In genomic region chr1:153988297-153988696, GRCm38 (mm10) we compare ENCODE assay signal across 28 mouse cellular contexts.
A peak's percentile ranks its signal among the peaks of the same experiment; 100 is the strongest.
DNase-seq lines count a peak whose midpoint lies in the region; ATAC-seq and TF ChIP-seq lines count a peak whose summit lies in the region.
"Had no signal": no experiment of that assay in that cellular context is flagged by ENCODE, and none has a peak within 500 bp of the region (broad histone marks: within the 10 kb centered on the region; RNA-seq: fewer than 3 reads in every experiment).

No protein-coding gene starts in this region.

- intact Hi-C loops in heart, postnatal 10 days (cut with DNase I): no loop called here

- no peak overlapping the region for H3K4me3 ChIP-seq in kidney, embryonic 15.5 days (replicated peaks)
- no peak overlapping the region for H3K4me3 ChIP-seq in liver, embryonic 16.5 days (ENCODE audit: low read depth, low read length)
- H3K4me3 ChIP-seq in stomach, postnatal 0 days (ENCODE audit: low read depth, low read length): no peak overlapping the region
- no peak overlapping the region for H3K4me3 ChIP-seq in forebrain, embryonic 13.5 days
- H3K4me3 ChIP-seq: embryonic facial prominence, embryonic 10.5 days; embryonic facial prominence, embryonic 15.5 days; forebrain, embryonic 12.5 days; limb, embryonic 10.5 days; limb, embryonic 15.5 days; lung, embryonic 15.5 days; midbrain, embryonic 10.5 days; midbrain, embryonic 15.5 days had no signal

- H3K27me3 ChIP-seq in kidney, embryonic 15.5 days: no peaks in the 10 kb centered on the region
- no peaks in the 10 kb centered on the region for H3K27me3 ChIP-seq in liver, embryonic 16.5 days (ENCODE audit: control insufficient read depth, insufficient read depth, low read depth, low read length)
- no peaks in the 10 kb centered on the region for H3K27me3 ChIP-seq in stomach, postnatal 0 days (ENCODE audit: control insufficient read depth, insufficient read depth, low read length)
- H3K27me3 ChIP-seq in forebrain, embryonic 13.5 days: no peaks in the 10 kb centered on the region
- H3K27me3 ChIP-seq: embryonic facial prominence, embryonic 15.5 days; forebrain, embryonic 12.5 days; limb, embryonic 15.5 days; lung, embryonic 15.5 days; midbrain, embryonic 15.5 days had no signal

- TF ChIP-seq CTCF in stomach, postnatal 0 days (IDR thresholded peaks at IDR 0.05; ENCODE audit: low read depth): no peak

- no peak for ATAC-seq in kidney, embryonic 15.5 days (replicated peaks; ENCODE audit: low FRiP score)
- peak; percentile 66 for ATAC-seq in liver, embryonic 16.5 days (ENCODE audit: low read depth)
- peak; percentile 48; the same call in 1 of the 2 replicates for ATAC-seq in stomach, postnatal 0 days (ENCODE audit: low FRiP score, low TSS enrichment)
- ATAC-seq in forebrain, embryonic 13.5 days: no peak
- ATAC-seq: activated CD4-positive, CD25-positive, alpha-beta regulatory T cell, adult 4 months; hindbrain, postnatal 0 days; midbrain, embryonic 15.5 days had no signal

- H3K9ac ChIP-seq in kidney, embryonic 15.5 days: no peak overlapping the region
- H3K9ac ChIP-seq in liver, embryonic 16.5 days (ENCODE audit: low read depth, low read length): no peak overlapping the region
- no peak overlapping the region for H3K9ac ChIP-seq in stomach, postnatal 0 days (ENCODE audit: low read length)
- H3K9ac ChIP-seq in forebrain, embryonic 13.5 days: no peak overlapping the region
- H3K9ac ChIP-seq: embryonic facial prominence, embryonic 15.5 days; forebrain, embryonic 12.5 days; limb, embryonic 15.5 days; lung, embryonic 15.5 days; midbrain, embryonic 15.5 days had no signal

- no peaks in the 10 kb centered on the region for H3K36me3 ChIP-seq in kidney, embryonic 15.5 days
- no peaks in the 10 kb centered on the region for H3K36me3 ChIP-seq in liver, embryonic 16.5 days (ENCODE audit: control insufficient read depth, insufficient read depth)
- no peaks in the 10 kb centered on the region for H3K36me3 ChIP-seq in stomach, postnatal 0 days (ENCODE audit: control insufficient read depth, insufficient read depth, low read length)
- H3K36me3 ChIP-seq in forebrain, embryonic 13.5 days (ENCODE audit: poor library complexity, severe bottlenecking): no peaks in the 10 kb centered on the region
- H3K36me3 ChIP-seq: embryonic facial prominence, embryonic 10.5 days; embryonic facial prominence, embryonic 15.5 days; forebrain, embryonic 12.5 days; limb, embryonic 10.5 days; limb, embryonic 15.5 days; lung, embryonic 15.5 days; midbrain, embryonic 10.5 days; midbrain, embryonic 15.5 days had no signal

- 62% methylated on average over 1 of the region's 2 CpGs for WGBS in kidney, embryonic 15.5 days
- 29% methylated on average over 2 of the region's 2 CpGs for WGBS in liver, embryonic 16.5 days (ENCODE audit: insufficient replicate concordance)
- WGBS in stomach, postnatal 0 days: 52% methylated on average over 2 of the region's 2 CpGs
- 75% methylated on average over 2 of the region's 2 CpGs for WGBS in forebrain, embryonic 13.5 days

- peak; percentile 49 for DNase-seq in heart, adult 11 months
- DNase-seq in heart, postnatal 10 days: no peak
- DNase-seq in kidney, postnatal 36 days: peak; percentile 9 to 16
- DNase-seq in stomach, postnatal 0 days (ENCODE audit: low spot score): peak; percentile 29
- DNase-seq in spleen, postnatal 10 days (ENCODE audit: low spot score in 2 of 2): no peak
- DNase-seq: adrenal gland, adult 2 months; cerebellum, adult 2 months; cerebellum, postnatal 25 days; gastrocnemius, postnatal 25 days; heart, adult 18-20 months; layer of hippocampus, adult 9-11 months; right cerebral cortex, adult 18-20 months; spleen, adult 18-20 months; thymus, postnatal 14 days had no signal

- TF ChIP-seq EP300 in stomach, postnatal 0 days (optimal IDR thresholded peaks at IDR 0.05): no peak

- no peak overlapping the region for H3K4me2 ChIP-seq in kidney, embryonic 15.5 days
- H3K4me2 ChIP-seq in liver, embryonic 16.5 days (ENCODE audit: low read depth, low read length): no peak overlapping the region
- no peak overlapping the region for H3K4me2 ChIP-seq in stomach, postnatal 0 days (replicated peaks; ENCODE audit: low read depth)
- H3K4me2 ChIP-seq in forebrain, embryonic 13.5 days: no peak overlapping the region
- H3K4me2 ChIP-seq: embryonic facial prominence, embryonic 15.5 days; forebrain, embryonic 12.5 days; heart, embryonic 11.5 days; limb, embryonic 15.5 days; lung, embryonic 15.5 days; midbrain, embryonic 15.5 days had no signal

- H3K9me3 ChIP-seq in kidney, embryonic 15.5 days (replicated peaks): no peaks in the 10 kb centered on the region; the same call in 1 of the 2 replicates
- H3K9me3 ChIP-seq in liver, embryonic 16.5 days (replicated peaks; ENCODE audit: control insufficient read depth, low read length): no peaks in the 10 kb centered on the region
- H3K9me3 ChIP-seq in stomach, postnatal 0 days (ENCODE audit: control insufficient read depth, low read length): no peaks in the 10 kb centered on the region
- H3K9me3 ChIP-seq in forebrain, embryonic 13.5 days (replicated peaks): no peaks in the 10 kb centered on the region
- H3K9me3 ChIP-seq: embryonic facial prominence, embryonic 10.5 days; embryonic facial prominence, embryonic 15.5 days; forebrain, embryonic 12.5 days; limb, embryonic 10.5 days; limb, embryonic 15.5 days; lung, embryonic 15.5 days; midbrain, embryonic 10.5 days; midbrain, embryonic 15.5 days had no signal

- H3K4me1 ChIP-seq in kidney, embryonic 15.5 days: no peaks in the 10 kb centered on the region
- H3K4me1 ChIP-seq in liver, embryonic 16.5 days (ENCODE audit: control insufficient read depth, low read depth, low read length): no peaks in the 10 kb centered on the region; the same call in 1 of the 2 replicates
- H3K4me1 ChIP-seq in stomach, postnatal 0 days (replicated peaks; ENCODE audit: control insufficient read depth, insufficient read depth): no peaks in the 10 kb centered on the region
- H3K4me1 ChIP-seq in forebrain, embryonic 13.5 days: no peaks in the 10 kb centered on the region
- H3K4me1 ChIP-seq: embryonic facial prominence, embryonic 15.5 days; forebrain, embryonic 12.5 days; limb, embryonic 10.5 days; limb, embryonic 15.5 days; lung, embryonic 15.5 days; midbrain, embryonic 10.5 days; midbrain, embryonic 15.5 days had no signal

- H3K27ac ChIP-seq in kidney, embryonic 15.5 days: no peak overlapping the region
- peak overlapping the region; percentile 81 for H3K27ac ChIP-seq in liver, embryonic 16.5 days (ENCODE audit: low read length)
- H3K27ac ChIP-seq in stomach, postnatal 0 days (replicated peaks): peak overlapping the region; percentile 53; the same call in 1 of the 2 replicates
- no peak overlapping the region for H3K27ac ChIP-seq in forebrain, embryonic 13.5 days
- H3K27ac ChIP-seq: embryonic facial prominence, embryonic 10.5 days; embryonic facial prominence, embryonic 15.5 days; forebrain, embryonic 12.5 days; hindbrain, postnatal 0 days; limb, embryonic 10.5 days; limb, embryonic 15.5 days; lung, embryonic 15.5 days; midbrain, embryonic 10.5 days; midbrain, embryonic 15.5 days had no signal

Comparison
In these comparisons a context has a peak if more than half of its experiments do, and no peak if none do; other contexts are left out.
1. DNase-seq: peak in heart, adult 11 months (single experiment), kidney, postnatal 36 days (2 of 2) and stomach, postnatal 0 days (single experiment); none in heart, postnatal 10 days (0 of 2) and spleen, postnatal 10 days (0 of 2).
2. ATAC-seq: peak in liver, embryonic 16.5 days (single experiment) and stomach, postnatal 0 days (single experiment); none in kidney, embryonic 15.5 days (single experiment) and forebrain, embryonic 13.5 days (single experiment).
3. H3K27ac ChIP-seq: peak in liver, embryonic 16.5 days (single experiment) and stomach, postnatal 0 days (single experiment); none in kidney, embryonic 15.5 days (single experiment) and forebrain, embryonic 13.5 days (single experiment).